Mouse (Mus musculus) kidney, postnatal 10 days (tissue): Measurements from ENCODE around the gene Scmh1.
A peak's percentile ranks its signal among the peaks of the same experiment; 100 is the strongest.

Experiments used
- DNase-seq: peaks from one replicate; pipeline ENCODE4 v3.0.0; 2021; ENCODE audit warnings: mixed read lengths

Scmh1 gene

GRCm38 (mm10) chr4:120405806-120406638 is 941 bp downstream of the Scmh1 start:
- peak; percentile 16 for DNase-seq

DNA sequence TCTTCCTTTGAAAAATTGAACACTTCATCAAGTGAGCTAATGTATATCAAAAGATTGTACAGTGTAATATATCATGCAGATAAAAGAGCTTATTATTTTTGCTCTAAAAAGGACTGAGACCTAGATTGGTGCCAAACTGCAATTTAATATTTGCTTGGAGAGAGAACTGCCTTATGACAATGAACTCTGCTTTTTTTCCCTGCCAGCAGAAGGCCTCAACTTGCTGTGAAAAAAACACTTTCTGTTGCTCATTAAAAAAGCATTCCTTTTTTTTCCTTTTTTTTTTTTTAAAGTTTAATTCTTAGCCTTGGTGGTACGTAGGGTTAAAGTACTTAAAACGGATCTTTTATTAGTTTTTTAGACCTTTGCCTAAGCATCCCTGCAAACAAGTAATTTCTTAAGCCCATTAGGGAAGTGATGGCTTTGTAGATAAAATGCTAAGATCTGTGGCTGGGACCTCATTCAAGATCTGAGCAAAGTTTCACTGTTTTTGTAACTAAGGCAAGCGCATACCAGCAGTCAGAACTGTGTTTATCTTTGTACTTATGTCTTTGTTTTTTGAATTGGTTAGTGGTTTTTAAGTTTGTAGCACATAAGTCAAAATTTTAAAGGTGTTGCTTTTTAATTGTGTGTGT is 1.7 kb downstream of the Scmh1 start:
- DNase-seq = no peak

DNA sequence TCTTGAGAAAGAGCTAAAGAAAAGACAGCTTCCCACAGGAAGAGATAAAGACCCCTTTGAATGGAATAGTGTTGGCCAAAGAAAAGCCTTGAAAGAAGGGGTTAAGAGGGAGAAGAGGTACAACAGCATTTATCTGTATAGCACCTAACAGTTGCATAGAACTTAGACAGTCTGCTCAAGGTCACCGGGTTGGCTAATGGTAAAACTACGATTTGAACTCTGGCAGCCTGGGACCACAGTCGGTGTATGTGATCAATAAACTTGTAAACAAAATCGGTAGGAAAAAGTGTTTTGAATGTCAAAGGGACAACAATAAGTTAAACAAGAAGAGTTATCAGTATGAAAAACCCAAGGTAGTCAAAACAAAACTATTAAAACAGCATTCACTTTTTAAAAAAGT is 13.0 kb downstream of the Scmh1 start:
- DNase-seq = no peak

DNA sequence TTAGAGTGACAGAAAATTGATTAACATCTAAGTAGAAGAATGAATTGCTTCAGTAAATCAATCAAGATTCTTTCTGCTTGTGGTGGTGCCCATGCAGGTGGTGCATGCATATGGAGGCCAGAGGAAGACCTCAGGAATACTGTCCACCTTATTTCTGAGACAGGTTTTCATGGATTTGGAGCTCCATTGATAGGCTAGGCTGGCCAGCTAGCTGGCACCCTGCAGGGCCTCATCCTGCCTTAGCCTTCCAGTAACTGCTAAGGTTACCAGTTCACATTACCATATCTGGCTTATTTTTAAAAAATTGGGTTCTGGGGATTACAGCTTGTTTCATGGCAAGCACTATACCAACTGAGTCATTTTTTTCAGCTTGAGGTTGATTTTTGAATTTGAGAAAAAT is 15.1 kb downstream of the Scmh1 start:
- no peak for DNase-seq

DNA sequence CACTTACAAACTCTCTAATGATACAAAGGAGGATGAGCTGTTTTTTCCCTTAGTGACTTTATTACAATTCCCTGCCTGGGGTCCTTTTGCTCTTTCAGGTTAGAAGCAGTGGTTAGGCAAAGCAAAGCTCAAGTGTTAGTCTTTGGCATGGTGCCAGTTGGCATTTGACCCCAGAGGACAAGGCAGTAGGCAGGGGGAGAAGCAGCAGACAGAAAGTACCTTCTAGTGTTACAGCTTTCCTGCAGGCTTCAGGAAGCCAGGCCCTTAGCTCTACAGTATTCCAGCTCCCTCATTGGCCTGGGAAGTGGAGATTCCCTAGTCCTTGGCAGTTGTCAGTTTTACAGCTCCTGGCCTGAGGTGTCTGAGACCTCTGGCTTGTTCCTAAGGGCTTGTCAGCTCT is 15.6 kb downstream of the Scmh1 start:
- peak; percentile 79 for DNase-seq

DNA sequence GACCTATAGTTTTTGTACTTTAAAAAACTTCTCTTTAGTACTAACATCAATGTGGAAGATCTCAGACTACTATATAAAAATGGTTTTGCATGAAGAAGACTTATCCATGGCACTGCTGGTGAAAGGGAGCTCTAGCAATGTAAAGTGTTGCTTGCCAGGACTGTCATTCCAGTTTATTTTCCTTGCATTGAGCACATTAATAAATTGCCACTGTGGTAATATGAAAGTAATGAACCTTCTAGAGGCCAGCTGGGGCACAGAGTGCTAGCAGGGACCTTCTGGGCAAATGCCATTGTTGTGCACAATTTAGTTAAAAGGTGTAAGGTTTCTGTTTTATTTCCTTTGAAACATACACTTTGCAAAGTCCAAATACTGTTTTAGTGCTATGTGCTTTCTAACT is 25.5 kb downstream of the Scmh1 start:
- DNase-seq = no peak

- DNase-seq = no peak
Observed at GRCm38 (mm10) chr4:120432599-120433373, 27.7 kb downstream of the Scmh1 start.

- no peak for DNase-seq
Observed at GRCm38 (mm10) chr4:120461741-120462140, 56.7 kb downstream of the Scmh1 start.

GRCm38 (mm10) chr4:120472946-120473345 is 67.9 kb downstream of the Scmh1 start:
- DNase-seq = no peak

DNA sequence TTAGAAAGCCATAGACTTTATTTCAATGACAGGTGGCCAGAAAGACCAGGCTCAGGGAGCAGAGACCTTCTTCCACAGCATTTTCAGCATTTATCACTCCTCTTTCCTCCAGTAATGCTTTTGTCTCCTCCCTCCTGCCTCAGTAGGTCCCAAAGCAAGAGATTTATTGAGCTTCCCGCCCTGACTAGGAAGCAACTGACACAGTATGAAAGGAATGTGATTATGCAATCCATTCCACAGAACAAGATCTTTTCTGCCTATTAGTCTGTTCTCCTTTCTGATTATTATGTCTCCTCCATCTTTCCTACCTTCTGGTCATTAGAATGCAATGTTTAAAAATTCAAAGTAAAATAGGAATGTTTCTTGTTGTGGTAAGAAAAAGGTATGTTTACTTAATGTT is 82.6 kb downstream of the Scmh1 start:
- DNase-seq = no peak

DNA sequence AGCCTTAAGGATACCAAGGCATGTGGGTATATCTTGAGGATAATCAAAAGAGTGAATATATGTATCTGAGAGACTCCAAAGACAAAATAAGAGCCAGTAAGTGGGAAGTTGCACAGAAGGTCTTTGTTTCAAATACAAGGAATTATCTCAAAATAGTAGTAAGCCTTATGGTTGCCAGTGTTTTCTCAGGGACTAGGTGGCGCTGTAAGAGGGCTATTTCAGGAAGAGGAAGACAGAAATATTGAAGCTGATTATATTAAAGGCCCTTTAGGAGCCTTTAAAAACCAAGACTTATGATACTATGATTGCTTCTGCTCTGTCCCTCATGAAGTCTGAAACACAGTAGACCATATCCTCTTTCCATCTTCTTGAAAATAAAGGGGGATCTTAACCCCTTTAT is 101.9 kb downstream of the Scmh1 start:
- no peak for DNase-seq

- no peak for DNase-seq
Observed at GRCm38 (mm10) chr4:120511203-120511602, 106.1 kb downstream of the Scmh1 start.

- DNase-seq = no peak
Observed at GRCm38 (mm10) chr4:120514366-120514765, 109.3 kb downstream of the Scmh1 start.

GRCm38 (mm10) chr4:120516491-120516890 is 111.4 kb downstream of the Scmh1 start:
- DNase-seq = no peak

DNA sequence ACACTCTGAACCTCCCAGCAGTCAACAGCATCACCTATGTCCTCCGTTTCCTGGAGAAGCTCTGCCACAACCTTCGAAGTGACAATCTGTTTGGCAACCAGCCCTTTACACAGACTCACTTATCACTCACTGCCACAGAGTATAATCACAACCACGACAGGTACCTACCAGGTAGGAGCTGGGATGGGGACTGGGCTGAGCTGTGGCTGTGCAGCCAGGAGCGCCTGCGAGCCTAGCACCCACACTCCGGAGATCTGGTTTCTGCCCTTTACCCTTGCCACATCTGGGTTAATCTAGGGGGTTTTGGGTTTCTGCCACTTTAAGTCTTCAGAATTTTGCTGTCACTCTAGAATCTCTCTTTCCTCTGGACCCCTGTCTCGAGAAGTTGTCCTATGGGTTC is 111.8 kb downstream of the Scmh1 start:
- no peak for DNase-seq

DNA sequence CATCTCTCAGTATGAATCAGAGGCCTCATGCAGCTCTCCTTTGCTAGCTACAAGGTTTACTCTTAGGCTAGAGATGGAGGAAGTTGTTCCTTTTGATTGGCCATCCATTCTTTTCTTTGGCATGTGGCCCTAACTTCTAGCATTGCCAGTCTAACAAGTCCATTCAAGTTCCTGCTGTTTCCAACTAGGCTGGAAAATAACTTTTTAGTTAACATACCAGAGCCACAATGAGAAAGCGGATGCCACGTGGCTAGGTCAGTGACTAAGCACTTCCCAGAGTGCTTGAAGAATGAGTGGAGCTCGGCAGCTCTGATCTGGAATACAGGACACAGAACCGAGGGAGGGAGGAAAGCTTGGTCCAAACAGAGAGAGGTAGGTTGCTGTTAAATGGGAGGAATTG is 112.3 kb downstream of the Scmh1 start:
- DNase-seq = no peak

DNA sequence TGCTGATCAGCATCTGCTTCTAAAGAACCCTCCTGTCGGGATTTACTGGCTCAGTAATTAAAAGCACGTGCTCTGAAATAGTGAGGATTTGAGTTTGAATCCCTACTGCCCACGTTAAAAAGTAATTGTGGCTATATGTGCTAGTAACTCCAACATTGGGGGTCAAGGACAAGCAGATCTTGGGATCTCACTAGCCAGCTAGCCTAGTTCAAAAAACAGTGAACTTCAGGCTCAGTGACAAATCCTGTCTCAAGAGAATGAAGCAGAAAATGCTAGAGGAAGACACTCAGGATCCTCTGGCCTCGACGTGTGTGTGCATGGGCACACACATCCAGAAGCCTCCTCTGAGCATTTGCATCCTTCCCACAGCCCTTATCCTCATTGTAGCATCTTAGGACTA is 116.7 kb downstream of the Scmh1 start:
- DNase-seq = no peak

DNA sequence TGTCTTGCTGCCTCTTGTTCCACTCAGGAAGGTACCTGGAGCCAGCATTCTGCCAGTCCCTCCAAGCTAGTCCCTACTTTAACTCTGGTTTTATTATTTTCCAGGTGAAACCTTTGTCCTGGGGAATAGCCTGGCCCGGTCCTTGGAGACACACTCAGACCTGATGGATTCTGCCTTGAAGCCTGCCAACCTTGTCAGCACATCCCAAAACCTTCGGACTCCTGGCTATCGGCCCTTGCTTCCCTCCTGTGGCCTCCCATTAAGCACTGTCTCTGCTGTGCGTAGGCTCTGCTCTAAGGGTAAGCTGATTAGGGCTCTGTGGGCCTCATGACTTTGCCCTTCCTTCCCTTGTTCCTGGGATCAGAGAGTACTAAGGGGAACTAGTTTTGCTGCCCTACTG is 117.3 kb downstream of the Scmh1 start:
- no peak for DNase-seq

DNA sequence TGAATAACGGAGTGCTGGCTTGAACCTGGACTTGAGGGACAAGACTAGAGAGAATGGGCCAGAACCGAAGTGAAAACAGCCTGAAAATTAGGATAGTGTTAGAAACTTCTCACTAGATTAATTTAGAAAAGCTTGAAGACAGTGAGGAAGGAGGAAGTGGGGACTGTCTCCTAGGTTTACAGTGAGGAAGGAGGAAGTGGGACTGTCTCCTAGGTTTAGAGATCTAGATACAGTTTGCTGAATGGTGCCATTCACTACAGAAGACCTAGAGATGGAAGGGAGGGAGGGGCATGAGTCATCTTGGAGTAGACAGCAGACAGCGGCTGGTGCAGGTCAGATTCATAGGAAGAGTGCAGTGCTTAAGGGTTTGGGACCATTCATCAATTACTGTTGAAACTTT is 118.0 kb downstream of the Scmh1 start:
- DNase-seq = no peak

- no peak for DNase-seq
Observed at GRCm38 (mm10) chr4:120528171-120528570, 123.1 kb downstream of the Scmh1 start.

- DNase-seq = no peak
Observed at GRCm38 (mm10) chr4:120531986-120532385, 126.9 kb downstream of the Scmh1 start, which contains the start of gene Slfnl1. Gene Slfnl1, plus strand, starts transcription at chr4:120532231.

DNA sequence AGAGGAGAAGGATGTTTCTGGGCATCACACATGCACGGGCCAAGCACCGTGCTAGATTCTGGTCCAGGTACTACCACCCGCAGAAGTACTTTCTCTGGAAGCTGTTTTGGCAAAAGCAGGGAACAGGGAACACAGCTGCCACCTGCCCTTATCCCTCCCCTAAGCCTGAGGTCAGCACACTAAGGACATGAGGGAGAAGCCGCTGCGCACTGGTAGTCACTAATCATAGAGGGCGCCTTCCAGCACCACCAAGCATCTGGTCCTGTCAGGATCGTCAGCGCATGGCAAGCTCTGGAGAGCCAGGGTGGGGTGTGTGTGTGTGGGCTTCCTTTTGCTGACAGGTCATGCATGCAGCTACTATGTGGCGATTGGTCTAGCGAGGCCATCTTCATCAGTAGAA is 133.6 kb downstream of the Scmh1 start:
- DNase-seq = no peak

DNA sequence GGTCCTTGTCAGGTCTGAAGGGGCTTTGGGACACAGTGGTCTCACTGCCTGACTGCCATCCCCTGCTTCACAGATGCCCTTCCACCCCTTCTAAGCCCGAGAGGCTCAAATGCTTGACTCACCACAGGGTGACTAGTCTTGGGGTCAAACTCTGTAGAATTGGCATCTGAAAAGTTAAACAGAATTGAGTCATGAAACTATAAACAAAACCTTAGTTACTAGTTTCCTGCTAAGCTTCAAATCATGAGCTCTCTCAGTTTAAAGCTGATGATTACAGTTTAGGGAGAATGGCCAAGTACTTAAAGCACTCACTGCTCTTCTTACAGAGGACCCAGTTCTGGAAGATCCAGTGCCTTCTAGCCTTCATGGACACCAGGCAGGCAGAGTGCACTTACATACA is 139.8 kb downstream of the Scmh1 start:
- no peak for DNase-seq

DNA sequence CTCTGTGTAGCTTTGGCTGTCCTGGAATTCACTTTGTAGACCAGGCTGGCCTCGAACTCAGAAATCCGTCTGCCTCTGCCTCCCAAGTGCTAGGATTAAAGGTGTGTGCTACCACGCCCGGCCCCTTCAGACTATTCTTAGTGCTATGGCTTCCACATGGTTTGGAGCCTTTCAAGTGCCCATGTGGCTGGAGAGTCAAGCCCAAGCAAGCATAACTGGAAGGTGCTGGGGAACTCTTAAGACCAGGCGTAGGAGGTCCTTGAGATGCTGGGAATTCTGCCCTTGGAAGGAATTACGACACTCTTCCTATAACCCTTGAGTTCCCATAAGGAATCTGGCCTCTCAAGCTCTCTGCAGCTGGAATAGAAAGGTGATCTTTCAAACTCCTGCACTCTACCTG is 151.5 kb downstream of the Scmh1 start:
- no peak for DNase-seq
